Mouse (Mus musculus) spleen, postnatal 14 days (tissue): ENCODE results near the gene Trim52.
"Not testable (repeated sequence)": the region's sequence is repeated elsewhere in the genome, so short reads cannot be mapped to it uniquely, and the experiment has no call there.

ENCODE experiments used
- DNase-seq, 2 experiments: peaks; one replicate each; pipeline ENCODE4 v3.0.0; 2021 to 2022; ENCODE audit warnings: low spot score in 2 of 2

Trim52 gene

GRCm38 (mm10) chr14:106105980-106106379, at the start of gene Trim52:
Gene Trim52, plus strand, starts transcription at chr14:106106198.
- DNase-seq = no peak

- no peak for DNase-seq
Measured at GRCm38 (mm10) chr14:106072608-106073007, 33.4 kb upstream of the Trim52 start.

- DNase-seq = no peak
Measured at GRCm38 (mm10) chr14:106075181-106076064, 30.6 kb upstream of the Trim52 start.

- no peak for DNase-seq
Measured at GRCm38 (mm10) chr14:106088480-106089037, 17.4 kb upstream of the Trim52 start.

GRCm38 (mm10) chr14:106096816-106097215, 9.2 kb upstream of the Trim52 start:
- DNase-seq = no peak

GRCm38 (mm10) chr14:106100858-106101257, 5.1 kb upstream of the Trim52 start:
- DNase-seq = no peak

GRCm38 (mm10) chr14:106106425-106106824, 427 bp downstream of the Trim52 start:
- DNase-seq = no peak

GRCm38 (mm10) chr14:106119371-106119770, 13.4 kb downstream of the Trim52 start:
- DNase-seq = no peak

GRCm38 (mm10) chr14:106136272-106136671, 30.3 kb downstream of the Trim52 start:
- no peak for DNase-seq

- no peak for DNase-seq
Measured at GRCm38 (mm10) chr14:106151188-106151587, 45.2 kb downstream of the Trim52 start.

- DNase-seq = no peak
Measured at GRCm38 (mm10) chr14:106154879-106155576, 49.0 kb downstream of the Trim52 start.

- no peak for DNase-seq
Measured at GRCm38 (mm10) chr14:106156533-106156932, 50.5 kb downstream of the Trim52 start.

- DNase-seq = no peak
Measured at GRCm38 (mm10) chr14:106162331-106162730, 56.3 kb downstream of the Trim52 start.

- DNase-seq = no peak
Measured at GRCm38 (mm10) chr14:106163196-106163595, 57.2 kb downstream of the Trim52 start.

- not testable (repeated sequence) for DNase-seq
Measured at GRCm38 (mm10) chr14:106163933-106164332, 57.9 kb downstream of the Trim52 start.

- no peak for DNase-seq
Measured at GRCm38 (mm10) chr14:106176879-106177278, 70.9 kb downstream of the Trim52 start.

- DNase-seq = no peak
Measured at GRCm38 (mm10) chr14:106178245-106178644, 72.2 kb downstream of the Trim52 start.

- DNase-seq = no peak
Measured at GRCm38 (mm10) chr14:106179102-106179727, 73.2 kb downstream of the Trim52 start.

GRCm38 (mm10) chr14:106179728-106180125, 73.7 kb downstream of the Trim52 start:
- DNase-seq = no peak

GRCm38 (mm10) chr14:106180616-106181015, 74.6 kb downstream of the Trim52 start:
- DNase-seq = no peak

- DNase-seq = no peak
Measured at GRCm38 (mm10) chr14:106183985-106184384, 78.0 kb downstream of the Trim52 start.
